Mouse (Mus musculus) lung, embryonic 16.5 days (tissue): Measurements from ENCODE around the gene Tbc1d22a. TPM values are rescaled to one million over a fixed set of nuclear protein-coding genes. Genes with fewer than 3 reads are reported as not detected.

Experiments
- ATAC-seq: fragments of 200-750 bp; cut with Nextera tagmentation; 2 replicates; pipeline ENCODE4 v1.8.0; 2017; ENCODE audit warnings: low read depth, mild to moderate bottlenecking, moderate library complexity
- H3K27ac ChIP-seq: fragments of 300-500 bp; sonication (generic); 2 replicates; pipeline ENCODE4 v1.5.1; 2014; ENCODE audit warnings: mild to moderate bottlenecking, control low read depth, low read length
- H3K27me3 ChIP-seq: fragments of 300-500 bp; sonication (generic); 2 replicates; pipeline ENCODE4 v1.6.1; 2014; ENCODE audit warnings: low read depth, low read length, mixed read lengths; ENCODE audit not compliant: control insufficient read depth, insufficient read depth
- H3K36me3 ChIP-seq: fragments of 300-500 bp; sonication (generic); 2 replicates; pipeline ENCODE4 v1.6.1; 2014; ENCODE audit warnings: low read length; ENCODE audit not compliant: control insufficient read depth, insufficient read depth
- H3K4me1 ChIP-seq: fragments of 300-500 bp; sonication (generic); replicated peaks from 2 replicates; pipeline ENCODE4 v1.6.1; 2014; ENCODE audit warnings: low read length, mixed read lengths; ENCODE audit not compliant: control insufficient read depth, insufficient read depth
- H3K4me2 ChIP-seq: fragments of 300-500 bp; sonication (generic); 2 replicates; pipeline ENCODE4 v1.6.1; 2014; ENCODE audit warnings: low read depth, low read length, control low read depth
- H3K4me3 ChIP-seq: fragments of 300-500 bp; sonication (generic); 2 replicates; pipeline ENCODE4 v1.5.1; 2014; ENCODE audit warnings: mild to moderate bottlenecking, low read length, control low read depth
- H3K9ac ChIP-seq: fragments of 300-500 bp; sonication (generic); 2 replicates; pipeline ENCODE4 v1.6.1; 2014; ENCODE audit warnings: low read length, control low read depth
- H3K9me3 ChIP-seq: fragments of 300-500 bp; sonication (generic); 2 replicates; pipeline ENCODE4 v1.6.1; 2016; ENCODE audit warnings: low read length; ENCODE audit not compliant: control insufficient read depth
- WGBS: fragments of 180-500 bp; shearing (Covaris S2); extraction: QIAGEN DNeasy Blood & Tissue Kit; methylation state at CpG from one replicate; pipeline ENCODE4 v1.1.7; 2014; 5-methylcytosine and 5-hydroxymethylcytosine counted together
- polyA plus RNA-seq: library from polyadenylated mRNA; unstranded; fragments of >200 nt; fragmentation: Nextera tagmentation; extraction: Ambion mirVana; gene quantifications from 2 replicates; pipeline ENCODE4 v1.2.1, GENCODE M21; 2015

The Tbc1d22a gene
- polyA plus RNA-seq, 1 experiment from 2014 or later: 13.6 TPM

DNA sequence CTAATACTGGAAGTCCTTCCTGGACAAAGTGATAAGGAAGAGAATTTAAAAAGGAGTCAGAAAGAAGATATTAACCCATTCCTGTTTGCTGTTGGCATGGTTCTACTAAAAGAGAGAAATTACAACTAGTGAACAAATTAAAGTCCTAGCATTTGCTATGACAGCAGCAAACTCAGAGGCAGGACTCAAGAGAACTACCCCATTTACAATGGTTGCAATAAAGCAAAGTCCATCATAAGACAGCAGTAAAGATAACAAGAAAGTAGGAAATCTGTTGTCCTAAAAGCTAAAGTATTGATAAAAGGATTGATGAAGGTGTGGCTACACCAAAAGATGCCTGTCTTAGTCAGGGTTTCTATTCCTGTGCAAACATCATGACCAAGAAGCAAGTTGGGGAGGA lies 286.3 kb downstream of the Tbc1d22a start:
- Histone ChIP-seq H3K4me2 (no peak overlapping the region), H3K4me1 (no peaks in the 10 kb centered on the region), H3K27ac (no peak overlapping the region), H3K36me3 (no peaks in the 10 kb centered on the region), H3K27me3 (no peaks in the 10 kb centered on the region), H3K4me3 (no peak overlapping the region), H3K9ac (no peak overlapping the region), H3K9me3 (no peaks in the 10 kb centered on the region)
- ATAC-seq: no peak

DNA sequence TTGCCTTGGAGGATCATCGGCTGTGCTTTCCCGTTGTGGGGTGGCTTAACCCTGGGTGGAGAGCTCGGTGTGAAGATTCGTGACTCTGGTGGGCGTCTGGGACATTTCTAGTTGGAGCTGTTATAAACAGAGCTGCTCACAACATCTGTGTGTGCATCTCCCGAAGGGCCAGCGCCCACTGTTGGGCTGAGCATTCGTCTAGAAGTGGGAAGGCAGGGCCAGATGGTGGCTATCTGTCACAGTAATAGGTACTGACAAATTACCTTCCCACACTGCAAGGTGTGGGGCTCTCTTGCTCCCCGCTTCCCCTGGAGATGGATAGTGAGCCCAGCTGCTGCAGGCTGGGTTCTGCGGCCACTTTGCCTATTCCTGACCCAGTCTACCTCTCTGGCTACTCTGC lies 289.2 kb downstream of the Tbc1d22a start:
- no peak overlapping the region for H3K27ac ChIP-seq
- ATAC-seq: no peak
- WGBS: 60% methylated on average over 10 of the region's 10 CpGs

DNA sequence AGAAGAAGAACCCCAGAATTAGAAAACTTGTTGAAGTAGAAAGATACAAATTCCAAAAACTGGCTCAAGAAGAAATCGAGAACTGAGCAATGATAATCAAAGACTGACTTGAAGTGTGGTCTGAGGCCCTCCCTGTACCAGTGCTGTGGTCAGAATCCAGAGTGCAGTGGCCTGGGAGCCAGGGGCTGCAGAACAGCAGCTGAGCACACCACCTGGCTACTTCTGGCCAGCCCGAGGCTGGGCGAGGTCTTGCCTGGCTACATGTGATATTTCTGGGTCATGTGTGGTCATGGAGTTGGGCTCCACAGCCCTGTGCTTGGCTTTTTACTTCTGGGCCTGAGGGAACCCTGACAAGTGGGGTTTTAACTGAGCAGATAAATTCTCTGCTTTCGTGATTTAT lies 292.4 kb downstream of the Tbc1d22a start:
- no peaks in the 10 kb centered on the region for H3K4me1 ChIP-seq
- no peaks in the 10 kb centered on the region for H3K27me3 ChIP-seq
- no peak overlapping the region for H3K9ac ChIP-seq
- H3K27ac ChIP-seq: no peak overlapping the region
- no peak for ATAC-seq
- 51% methylated on average over 4 of the region's 4 CpGs for WGBS
- no peaks in the 10 kb centered on the region for H3K9me3 ChIP-seq
- no peaks in the 10 kb centered on the region for H3K36me3 ChIP-seq
- no peak overlapping the region for H3K4me3 ChIP-seq
- H3K4me2 ChIP-seq: no peak overlapping the region

More for the DNA sequence above, 289.2 kb downstream of the Tbc1d22a start:
- Histone ChIP-seq H3K27me3 (no peaks in the 10 kb centered on the region), H3K4me1 (no peaks in the 10 kb centered on the region), H3K4me3 (no peak overlapping the region), H3K36me3 (no peaks in the 10 kb centered on the region), H3K9ac (no peak overlapping the region), H3K9me3 (no peaks in the 10 kb centered on the region), H3K4me2 (no peak overlapping the region)

DNA sequence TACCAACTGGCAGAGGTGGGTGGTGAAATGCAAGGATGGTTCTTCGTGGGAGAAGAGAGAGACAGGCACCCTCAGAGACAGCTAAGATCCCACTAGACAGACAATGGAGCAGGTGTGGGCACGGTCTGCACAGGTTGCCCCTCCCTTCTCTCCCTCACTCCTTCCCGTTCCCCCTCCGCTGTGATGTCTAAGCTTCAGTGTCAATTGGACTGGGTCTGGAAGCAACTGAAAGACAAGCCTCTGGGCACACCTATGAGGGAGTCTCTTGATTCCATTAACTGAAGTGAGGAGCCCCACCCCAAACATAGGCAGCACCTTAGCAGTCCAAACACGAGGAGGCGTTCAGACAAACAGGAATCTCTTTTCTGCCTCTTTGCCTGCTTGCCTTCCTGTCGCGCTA lies 293.3 kb downstream of the Tbc1d22a start:
- H3K4me2 ChIP-seq: no peak overlapping the region
- H3K9me3 ChIP-seq: no peaks in the 10 kb centered on the region
- 77% methylated on average over 8 of the region's 8 CpGs for WGBS
- no peak overlapping the region for H3K4me3 ChIP-seq
- no peak overlapping the region for H3K9ac ChIP-seq
- ATAC-seq: no peak
- H3K36me3 ChIP-seq: no peaks in the 10 kb centered on the region
- H3K27ac ChIP-seq: no peak overlapping the region
- no peaks in the 10 kb centered on the region for H3K4me1 ChIP-seq
- H3K27me3 ChIP-seq: no peaks in the 10 kb centered on the region

DNA sequence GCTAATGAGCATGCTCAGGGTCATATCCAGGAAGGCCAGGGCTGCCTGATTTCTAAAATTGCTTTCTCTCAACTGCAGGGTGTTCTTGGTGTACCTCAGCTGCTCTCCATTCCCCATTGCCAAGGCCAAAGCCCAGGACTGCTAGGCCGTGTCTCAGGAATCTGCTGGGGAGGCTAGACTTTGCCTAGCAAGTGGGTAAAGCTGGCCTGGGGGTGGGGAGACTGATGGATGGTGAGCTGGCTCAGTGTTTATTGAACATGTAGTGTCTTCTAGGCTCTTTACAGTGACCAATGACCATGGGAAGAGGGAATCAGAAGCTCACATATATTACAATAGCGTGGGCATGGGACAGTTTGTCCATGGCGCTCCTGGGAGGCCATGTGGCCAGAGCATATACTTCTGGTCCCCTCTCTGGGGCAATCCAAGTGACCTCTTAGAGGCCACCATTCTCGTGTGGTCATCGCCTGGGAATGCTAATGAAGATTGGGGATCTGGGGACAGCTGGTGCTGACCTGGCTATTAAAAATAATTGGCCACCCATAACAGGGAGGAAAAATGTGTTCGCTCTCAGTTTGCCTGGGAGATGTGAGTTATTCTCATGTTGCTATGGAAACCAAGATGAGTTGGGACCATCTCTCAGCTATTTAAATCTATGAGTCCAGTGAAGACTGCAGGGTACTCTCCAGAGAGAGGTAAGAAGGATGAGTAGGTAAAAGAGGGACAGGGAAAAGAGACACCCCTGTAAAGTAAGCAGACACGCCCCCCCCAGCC lies 294.3 kb downstream of the Tbc1d22a start:
- Histone ChIP-seq H3K9ac (no peak overlapping the region), H3K4me3 (no peak overlapping the region), H3K9me3 (no peaks in the 10 kb centered on the region), H3K27me3 (no peaks in the 10 kb centered on the region), H3K4me1 (no peaks in the 10 kb centered on the region), H3K4me2 (no peak overlapping the region), H3K27ac (no peak overlapping the region), H3K36me3 (no peaks in the 10 kb centered on the region)
- 71% methylated on average over 7 of the region's 7 CpGs for WGBS
- no peak for ATAC-seq

DNA sequence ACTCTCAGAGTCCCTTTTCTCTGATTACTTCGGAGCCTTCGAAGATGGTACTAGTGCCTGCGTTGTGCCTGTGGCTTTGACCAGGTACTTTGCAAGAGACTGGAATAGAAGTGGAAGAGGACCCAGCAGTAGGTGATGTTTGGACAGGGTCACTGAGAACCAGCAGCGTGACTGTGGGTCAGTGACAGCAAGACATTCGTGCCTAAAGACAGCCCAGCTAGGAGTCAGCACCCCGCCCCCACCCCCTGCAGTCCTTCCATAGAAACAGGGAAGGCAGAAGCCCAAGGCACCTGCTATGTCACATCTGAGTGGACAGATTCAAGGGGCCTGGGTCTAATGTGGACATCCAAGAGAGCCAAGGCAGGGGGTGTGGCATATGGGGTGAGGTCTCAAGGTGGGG lies 295.3 kb downstream of the Tbc1d22a start:
- H3K9me3 ChIP-seq: no peaks in the 10 kb centered on the region
- H3K4me1 ChIP-seq: no peaks in the 10 kb centered on the region
- H3K4me2 ChIP-seq: no peak overlapping the region
- no peak overlapping the region for H3K4me3 ChIP-seq
- no peaks in the 10 kb centered on the region for H3K27me3 ChIP-seq
- H3K9ac ChIP-seq: no peak overlapping the region
- H3K27ac ChIP-seq: no peak overlapping the region
- no peaks in the 10 kb centered on the region for H3K36me3 ChIP-seq
- ATAC-seq: no peak
- 75% methylated on average over 6 of the region's 6 CpGs for WGBS

DNA sequence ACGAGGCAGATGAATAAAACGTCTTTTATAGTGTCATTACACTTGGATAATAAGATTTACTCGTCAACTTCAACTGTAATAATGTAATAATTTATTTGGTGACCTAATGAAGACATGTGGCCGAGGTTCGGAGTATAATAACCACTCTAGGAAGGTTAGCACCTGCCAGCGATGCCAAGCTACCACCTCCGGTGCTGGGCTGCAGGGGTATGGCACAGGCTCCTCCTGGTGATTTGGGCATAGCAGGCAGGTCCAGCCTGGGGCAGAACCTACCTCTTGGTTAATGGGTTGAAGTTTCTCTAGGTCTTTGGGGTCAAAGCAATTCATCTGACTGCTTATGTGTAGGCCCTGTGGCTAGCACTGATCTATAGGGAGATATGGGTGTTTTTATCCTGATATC lies 296.9 kb downstream of the Tbc1d22a start:
- H3K4me3 ChIP-seq: no peak overlapping the region
- H3K9me3 ChIP-seq: no peaks in the 10 kb centered on the region
- no peaks in the 10 kb centered on the region for H3K27me3 ChIP-seq
- ATAC-seq: no peak
- no peak overlapping the region for H3K27ac ChIP-seq
- H3K4me1 ChIP-seq: no peaks in the 10 kb centered on the region
- WGBS: 73% methylated on average over 7 of the region's 7 CpGs
- no peak overlapping the region for H3K9ac ChIP-seq
- no peak overlapping the region for H3K4me2 ChIP-seq
- H3K36me3 ChIP-seq: no peaks in the 10 kb centered on the region

DNA sequence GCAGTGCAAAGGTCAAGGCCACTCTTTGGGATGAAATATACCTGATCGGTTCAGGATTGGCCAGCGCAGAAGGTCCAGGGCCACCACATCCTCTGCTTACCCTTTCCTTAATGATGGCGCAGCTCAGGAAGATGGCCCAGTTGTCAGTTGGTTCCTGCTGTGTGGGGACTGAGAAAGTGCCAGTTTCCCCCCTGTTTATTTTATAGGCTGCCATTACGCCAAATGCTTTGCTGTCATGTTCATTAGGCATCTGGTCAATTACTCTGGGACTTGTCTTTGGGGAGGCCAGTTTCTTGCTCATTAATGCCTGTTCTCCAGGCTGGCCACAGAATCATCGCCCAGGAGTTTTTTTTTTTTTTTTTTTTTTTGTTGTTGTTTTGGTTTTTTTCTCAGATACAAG lies 299.1 kb downstream of the Tbc1d22a start:
- Histone ChIP-seq H3K27ac (no peak overlapping the region), H3K4me1 (no peaks in the 10 kb centered on the region), H3K36me3 (no peaks in the 10 kb centered on the region), H3K4me2 (no peak overlapping the region), H3K9ac (no peak overlapping the region), H3K27me3 (no peaks in the 10 kb centered on the region), H3K9me3 (no peaks in the 10 kb centered on the region), H3K4me3 (no peak overlapping the region)
- no peak for ATAC-seq
- 82% methylated on average over 5 of the region's 5 CpGs for WGBS

DNA sequence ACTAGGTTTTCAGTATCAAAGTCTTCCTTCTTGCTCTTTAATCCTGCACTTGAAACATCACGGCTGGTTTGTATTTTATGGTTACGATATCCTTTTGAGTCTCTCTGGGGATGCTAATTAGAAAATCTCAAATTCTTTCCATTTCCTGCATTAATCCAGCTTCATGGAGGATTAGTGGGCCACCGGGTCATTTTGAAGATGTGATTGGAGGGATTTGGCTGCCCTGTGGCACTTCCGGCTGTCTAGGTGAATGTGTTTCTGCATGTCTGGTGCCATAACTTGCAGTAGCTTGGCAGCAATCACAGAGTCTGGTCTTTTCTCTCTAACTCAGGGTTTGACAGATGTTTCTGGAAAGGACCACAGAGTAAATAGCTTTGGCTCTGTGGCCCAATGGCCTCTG lies 305.9 kb downstream of the Tbc1d22a start:
- Histone ChIP-seq H3K27me3 (no peaks in the 10 kb centered on the region), H3K27ac (no peak overlapping the region), H3K4me2 (no peak overlapping the region), H3K4me1 (no peaks in the 10 kb centered on the region), H3K9ac (no peak overlapping the region), H3K4me3 (no peak overlapping the region), H3K36me3 (no peaks in the 10 kb centered on the region), H3K9me3 (no peaks in the 10 kb centered on the region)
- ATAC-seq: no peak
- 86% methylated on average over 4 of the region's 4 CpGs for WGBS

DNA sequence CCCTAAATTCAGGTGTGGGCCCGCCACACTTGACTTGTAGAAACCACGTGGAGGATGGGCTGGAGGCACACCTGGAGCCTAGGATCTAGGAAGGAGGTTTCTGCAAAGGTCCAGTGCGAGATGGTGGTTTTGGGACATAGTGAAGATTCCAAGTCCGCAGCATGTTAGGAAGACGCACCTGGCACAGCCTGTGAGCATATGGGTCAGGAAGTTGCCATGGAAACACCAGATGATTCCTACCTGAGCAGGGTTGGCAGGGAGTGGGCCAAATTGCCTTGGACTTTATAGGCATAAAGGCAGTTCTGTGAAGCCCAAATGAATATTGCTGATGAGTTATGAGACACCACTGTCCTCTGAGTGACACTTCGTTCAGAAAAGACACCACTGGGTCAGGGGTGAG lies 321.1 kb downstream of the Tbc1d22a start:
- Histone ChIP-seq H3K36me3 (no peaks in the 10 kb centered on the region), H3K4me3 (no peak overlapping the region), H3K4me1 (no peaks in the 10 kb centered on the region), H3K27ac (no peak overlapping the region), H3K9me3 (no peaks in the 10 kb centered on the region), H3K27me3 (no peaks in the 10 kb centered on the region), H3K9ac (no peak overlapping the region), H3K4me2 (no peak overlapping the region)
- ATAC-seq: no peak
- 73% methylated on average over 6 of the region's 6 CpGs for WGBS
